Mouse (Mus musculus): ENCODE results near the gene Gcsam.

DNA sequence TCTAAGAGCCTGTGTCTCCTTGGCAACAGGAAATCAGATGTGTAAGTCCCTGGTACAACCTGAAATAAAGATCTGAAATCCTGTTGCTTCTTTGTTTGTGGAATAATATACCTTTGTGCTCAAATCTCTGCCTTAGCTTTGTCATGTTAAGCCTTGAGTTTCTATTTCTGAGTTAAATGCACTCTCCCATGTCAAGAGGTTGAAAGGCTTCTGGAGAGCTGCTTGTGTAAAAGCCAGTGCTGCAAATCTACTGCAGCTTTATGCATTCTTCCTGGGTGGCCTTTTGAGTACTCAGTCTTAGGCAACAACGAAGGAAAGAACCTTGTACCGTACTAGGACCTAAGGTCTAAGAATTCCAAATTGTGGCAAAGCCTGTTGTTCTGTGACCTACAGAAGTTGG, 3.1 kb downstream of the Gcsam start:
- TF ChIP-seq CTCF (IDR thresholded peaks at IDR 0.05) (no peak), EP300 (IDR thresholded peaks at IDR 0.05) (no peak)
